Mouse (Mus musculus): ENCODE results near the gene Rangrf. TPM values are rescaled to one million over a fixed set of nuclear protein-coding genes. Genes with fewer than 3 reads are reported as not detected.

The Rangrf gene
- polyA plus RNA-seq, 1 experiment from 2014 or later, result 44.9 TPM

GRCm38 (mm10) chr11:68957971-68958370, 17.0 kb downstream of the Rangrf start:
- H3K4me1 ChIP-seq (ENCODE audit: control insufficient read depth, insufficient read depth, low read length), result no peaks in the 10 kb centered on the region; the same call in 1 of the 2 replicates
- DNase-seq (ENCODE audit: low spot score) (no peak), ATAC-seq (ENCODE audit: low read depth) (no peak)
- H3K9me3 ChIP-seq (ENCODE audit: control insufficient read depth, low read length), result no peaks in the 10 kb centered on the region
- H3K27me3 ChIP-seq (replicated peaks; ENCODE audit: control insufficient read depth, insufficient read depth, low read length), result peaks cover 16% of the 10 kb centered on the region
- no peaks in the 10 kb centered on the region for H3K36me3 ChIP-seq (ENCODE audit: control insufficient read depth, insufficient read depth, low read length)
- no peak overlapping the region for H3K27ac ChIP-seq (replicated peaks; ENCODE audit: low read depth, low read length)
- WGBS, result 87% methylated on average over 1 of the region's 1 CpGs
- no peak overlapping the region for H3K9ac ChIP-seq (ENCODE audit: low read depth, low read length)
- no peak overlapping the region for H3K4me2 ChIP-seq (ENCODE audit: low read depth, low read length)
- no peak overlapping the region for H3K4me3 ChIP-seq (ENCODE audit: low read depth, low read length)

GRCm38 (mm10) chr11:68957308-68957707, 17.7 kb downstream of the Rangrf start, which contains the start of gene Arhgef15:
TSS of gene Arhgef15 (minus strand) at chr11:68957480.
- H3K36me3 ChIP-seq (ENCODE audit: control insufficient read depth, insufficient read depth, low read length), result no peaks in the 10 kb centered on the region
- H3K9ac ChIP-seq (ENCODE audit: low read depth, low read length), result peak within 1 kb of the TSS; percentile 37; the same call in 1 of the 2 replicates
- no peaks in the 10 kb centered on the region; the same call in 1 of the 2 replicates for H3K4me1 ChIP-seq (ENCODE audit: control insufficient read depth, insufficient read depth, low read length)
- peaks cover 17% of the 10 kb centered on the region for H3K27me3 ChIP-seq (replicated peaks; ENCODE audit: control insufficient read depth, insufficient read depth, low read length)
- no peak for DNase-seq (ENCODE audit: low spot score)
- peak within 1 kb of the TSS; percentile 11 for H3K4me3 ChIP-seq (ENCODE audit: low read depth, low read length)
- no peaks in the 10 kb centered on the region for H3K9me3 ChIP-seq (ENCODE audit: control insufficient read depth, low read length)
- WGBS, result 47% methylated on average over 8 of the region's 8 CpGs
- peak within 1 kb of the TSS; percentile 26; the same call in 1 of the 2 replicates for H3K4me2 ChIP-seq (ENCODE audit: low read depth, low read length)
- no peak within 1 kb of the TSS for H3K27ac ChIP-seq (replicated peaks; ENCODE audit: low read depth, low read length)
- ATAC-seq (ENCODE audit: low read depth), result no peak

DNA sequence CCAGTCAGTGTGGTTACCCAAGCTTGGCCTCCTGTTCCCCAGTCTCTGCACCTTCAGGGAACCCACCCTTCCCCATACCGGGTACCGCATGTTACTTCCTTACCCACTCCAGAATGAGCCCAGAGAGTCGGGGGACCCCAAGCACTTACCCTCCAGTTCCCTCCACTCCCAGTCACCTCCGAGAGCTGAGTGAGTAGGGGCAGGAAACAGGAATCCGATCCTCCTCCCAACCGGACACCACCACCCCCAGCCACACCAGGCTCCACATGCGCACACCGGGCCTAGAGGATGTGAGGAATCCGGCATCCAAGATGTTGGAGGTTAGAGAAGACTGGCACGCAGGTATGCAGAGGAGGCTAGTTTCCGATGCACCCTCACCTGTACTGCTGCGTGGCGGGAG, 18.3 kb downstream of the Rangrf start:
- Histone ChIP-seq H3K27ac (replicated peaks; ENCODE audit: low read depth, low read length) (no peak overlapping the region), H3K36me3 (ENCODE audit: control insufficient read depth, insufficient read depth, low read length) (no peaks in the 10 kb centered on the region), H3K9ac (ENCODE audit: low read depth, low read length) (peak overlapping the region; percentile 37; the same call in 1 of the 2 replicates), H3K27me3 (replicated peaks; ENCODE audit: control insufficient read depth, insufficient read depth, low read length) (peaks cover 17% of the 10 kb centered on the region), H3K4me3 (ENCODE audit: low read depth, low read length) (peak overlapping the region; percentile 11), H3K9me3 (ENCODE audit: control insufficient read depth, low read length) (no peaks in the 10 kb centered on the region), H3K4me2 (ENCODE audit: low read depth, low read length) (peak overlapping the region; percentile 26; the same call in 1 of the 2 replicates), H3K4me1 (ENCODE audit: control insufficient read depth, insufficient read depth, low read length) (no peaks in the 10 kb centered on the region; the same call in 1 of the 2 replicates)
- DNase-seq (ENCODE audit: low spot score), result no peak
- no peak for ATAC-seq (ENCODE audit: low read depth)
- WGBS, result 25% methylated on average over 13 of the region's 13 CpGs

- Histone ChIP-seq H3K36me3 (ENCODE audit: control insufficient read depth, insufficient read depth, low read length) (no peaks in the 10 kb centered on the region), H3K27me3 (replicated peaks; ENCODE audit: control insufficient read depth, insufficient read depth, low read length) (peaks cover 17% of the 10 kb centered on the region), H3K4me2 (ENCODE audit: low read depth, low read length) (peak overlapping the region; percentile 52; the same call in 1 of the 2 replicates), H3K4me1 (ENCODE audit: control insufficient read depth, insufficient read depth, low read length) (no peaks in the 10 kb centered on the region; the same call in 1 of the 2 replicates), H3K27ac (replicated peaks; ENCODE audit: low read depth, low read length) (no peak overlapping the region), H3K4me3 (ENCODE audit: low read depth, low read length) (peak overlapping the region; percentile 11), H3K9ac (ENCODE audit: low read depth, low read length) (no peak overlapping the region), H3K9me3 (ENCODE audit: control insufficient read depth, low read length) (no peaks in the 10 kb centered on the region)
- DNase-seq (ENCODE audit: low spot score) (no peak), ATAC-seq (ENCODE audit: low read depth) (no peak)
- WGBS, result 41% methylated on average over 3 of the region's 3 CpGs
Measured at GRCm38 (mm10) chr11:68956107-68956506, 18.9 kb downstream of the Rangrf start.

DNA sequence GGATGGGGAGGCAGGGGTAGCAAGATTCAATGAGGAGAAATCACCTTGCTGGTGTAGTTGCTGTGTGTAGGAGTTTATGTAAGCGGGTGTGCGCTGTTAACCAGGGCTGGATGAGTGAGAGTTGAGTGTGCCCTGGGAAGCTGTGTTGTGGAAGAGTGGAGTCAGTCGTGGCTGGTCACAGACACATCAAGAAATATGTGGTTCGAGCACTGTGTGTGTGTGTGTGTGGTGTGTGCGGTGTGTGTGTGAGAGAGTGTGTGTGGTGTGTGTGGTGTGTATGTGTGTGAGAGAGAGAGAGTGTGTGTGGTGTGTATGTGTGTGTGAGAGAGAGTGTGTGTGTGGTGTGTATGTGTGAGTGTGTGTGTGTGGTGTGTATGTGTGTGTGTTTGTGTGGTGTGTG, 19.5 kb downstream of the Rangrf start:
- DNase-seq (ENCODE audit: low spot score), result no peak
- peaks cover 17% of the 10 kb centered on the region for H3K27me3 ChIP-seq (replicated peaks; ENCODE audit: control insufficient read depth, insufficient read depth, low read length)
- H3K4me2 ChIP-seq (ENCODE audit: low read depth, low read length), result peak overlapping the region; percentile 52
- no peaks in the 10 kb centered on the region for H3K36me3 ChIP-seq (ENCODE audit: control insufficient read depth, insufficient read depth, low read length)
- no peaks in the 10 kb centered on the region for H3K9me3 ChIP-seq (ENCODE audit: control insufficient read depth, low read length)
- no peak for ATAC-seq (ENCODE audit: low read depth)
- 69% methylated on average over 5 of the region's 5 CpGs for WGBS
- no peak overlapping the region for H3K27ac ChIP-seq (replicated peaks; ENCODE audit: low read depth, low read length)
- 0 out of 2 replicates have a peak overlapping the region, but pooled peaks have one; percentile 60 for H3K9ac ChIP-seq (ENCODE audit: low read depth, low read length)
- no peaks in the 10 kb centered on the region; the same call in 1 of the 2 replicates for H3K4me1 ChIP-seq (ENCODE audit: control insufficient read depth, insufficient read depth, low read length)
- H3K4me3 ChIP-seq (ENCODE audit: low read depth, low read length), result peak overlapping the region; percentile 38; the same call in 1 of the 2 replicates

DNA sequence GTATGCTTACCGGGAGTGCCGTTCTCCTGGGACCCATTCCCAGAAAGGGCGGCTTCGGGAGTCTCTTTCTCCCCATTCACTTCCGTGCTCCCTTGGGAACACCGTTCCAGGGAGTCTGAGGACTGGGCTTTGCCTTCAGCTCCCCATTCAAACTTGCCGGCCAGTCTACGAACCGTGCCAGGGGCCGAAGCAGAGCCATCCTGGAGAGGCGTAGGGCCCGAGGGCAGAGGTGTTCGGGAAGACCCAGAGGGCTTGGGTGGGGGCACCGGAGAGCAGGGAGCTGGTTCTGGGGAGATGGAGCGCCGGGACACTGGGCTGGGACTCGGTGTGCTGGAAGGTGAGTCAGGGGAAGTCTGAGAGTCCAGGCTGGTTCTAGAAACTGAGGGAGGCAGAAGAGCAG, 20.6 kb downstream of the Rangrf start:
- Histone ChIP-seq H3K27ac (replicated peaks; ENCODE audit: low read depth, low read length) (no peak overlapping the region), H3K4me1 (ENCODE audit: control insufficient read depth, insufficient read depth, low read length) (no peaks in the 10 kb centered on the region; the same call in 1 of the 2 replicates), H3K9me3 (ENCODE audit: control insufficient read depth, low read length) (no peaks in the 10 kb centered on the region), H3K27me3 (replicated peaks; ENCODE audit: control insufficient read depth, insufficient read depth, low read length) (peaks cover 17% of the 10 kb centered on the region), H3K9ac (ENCODE audit: low read depth, low read length) (peak overlapping the region; percentile 60), H3K4me2 (ENCODE audit: low read depth, low read length) (peak overlapping the region; percentile 52), H3K36me3 (ENCODE audit: control insufficient read depth, insufficient read depth, low read length) (no peaks in the 10 kb centered on the region), H3K4me3 (ENCODE audit: low read depth, low read length) (peak overlapping the region; percentile 38)
- 6% methylated on average over 17 of the region's 17 CpGs for WGBS
- DNase-seq (ENCODE audit: low spot score) (no peak), ATAC-seq (ENCODE audit: low read depth) (no peak)

DNA sequence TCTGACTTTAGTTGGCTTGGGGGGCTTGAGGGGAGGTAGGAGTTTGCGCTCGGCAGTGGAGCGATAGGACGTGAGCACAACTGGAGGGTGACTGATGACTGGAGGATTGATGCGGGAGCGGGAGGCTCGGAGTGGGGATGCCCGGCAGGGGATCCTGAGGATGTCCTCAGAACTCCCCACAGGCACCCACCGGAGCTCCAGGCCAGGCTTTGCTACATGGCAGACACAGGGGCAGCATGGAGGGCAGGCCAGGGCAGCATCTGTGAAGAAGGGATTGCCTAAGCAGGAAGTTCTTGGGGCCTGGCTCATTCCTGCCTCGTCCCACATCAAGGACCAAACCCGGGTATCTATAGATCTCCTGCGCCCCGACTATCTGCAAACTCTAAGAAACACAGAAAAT, 21.1 kb downstream of the Rangrf start:
- Histone ChIP-seq H3K9ac (ENCODE audit: low read depth, low read length) (no peak overlapping the region), H3K27ac (replicated peaks; ENCODE audit: low read depth, low read length) (no peak overlapping the region), H3K4me2 (ENCODE audit: low read depth, low read length) (peak overlapping the region; percentile 52), H3K27me3 (replicated peaks; ENCODE audit: control insufficient read depth, insufficient read depth, low read length) (peaks cover 17% of the 10 kb centered on the region), H3K36me3 (ENCODE audit: control insufficient read depth, insufficient read depth, low read length) (no peaks in the 10 kb centered on the region), H3K4me1 (ENCODE audit: control insufficient read depth, insufficient read depth, low read length) (no peaks in the 10 kb centered on the region; the same call in 1 of the 2 replicates), H3K9me3 (ENCODE audit: control insufficient read depth, low read length) (no peaks in the 10 kb centered on the region), H3K4me3 (ENCODE audit: low read depth, low read length) (peak overlapping the region; percentile 38)
- WGBS, result 16% methylated on average over 13 of the region's 13 CpGs
- DNase-seq (ENCODE audit: low spot score) (no peak), ATAC-seq (ENCODE audit: low read depth) (no peak)

- Histone ChIP-seq H3K4me2 (ENCODE audit: low read depth, low read length) (peak overlapping the region; percentile 13; the same call in 1 of the 2 replicates), H3K4me3 (ENCODE audit: low read depth, low read length) (peak overlapping the region; percentile 6; the same call in 1 of the 2 replicates), H3K9me3 (ENCODE audit: control insufficient read depth, low read length) (no peaks in the 10 kb centered on the region), H3K27me3 (replicated peaks; ENCODE audit: control insufficient read depth, insufficient read depth, low read length) (no peaks in the 10 kb centered on the region; the same call in 1 of the 2 replicates), H3K36me3 (ENCODE audit: control insufficient read depth, insufficient read depth, low read length) (no peaks in the 10 kb centered on the region), H3K27ac (replicated peaks; ENCODE audit: low read depth, low read length) (no peak overlapping the region), H3K9ac (ENCODE audit: low read depth, low read length) (no peak overlapping the region), H3K4me1 (ENCODE audit: control insufficient read depth, insufficient read depth, low read length) (peaks cover 4% of the 10 kb centered on the region; the same call in 1 of the 2 replicates)
- peak; percentile 37; the same call in 1 of the 2 replicates for ATAC-seq (ENCODE audit: low read depth)
- no peak for DNase-seq (ENCODE audit: low spot score)
- WGBS, result 8% methylated on average over 9 of the region's 12 CpGs
Measured at GRCm38 (mm10) chr11:68947542-68947993, 27.4 kb downstream of the Rangrf start.
